Mouse (Mus musculus) forebrain, embryonic 11.5 days (tissue): Measurements from ENCODE around the gene Hist1h2ab. TPM values are rescaled to one million over a fixed set of nuclear protein-coding genes. Genes with fewer than 3 reads are reported as not detected.
"Not testable (repeated sequence)": the region's sequence is repeated elsewhere in the genome, so short reads cannot be mapped to it uniquely, and the experiment has no call there.

Experiments used
- ATAC-seq: fragments of 200-750 bp; cut with Nextera tagmentation; replicated peaks from 2 replicates; pipeline ENCODE4 v1.8.0; 2017; ENCODE audit warnings: moderate TSS enrichment; ENCODE audit not compliant: low FRiP score
- DNase-seq: peaks from one replicate; pipeline ENCODE4 v3.0.0-alpha.2; 2017; ENCODE audit warnings: low spot score
- H3K27ac ChIP-seq: fragments of 300-500 bp; sonication (generic); 2 replicates; pipeline ENCODE4 v1.5.1; 2014; ENCODE audit warnings: low read depth, low read length
- H3K27me3 ChIP-seq: fragments of 300-500 bp; sonication (generic); 2 replicates; pipeline ENCODE4 v1.6.1; 2014; ENCODE audit warnings: mild to moderate bottlenecking, low read length, mixed read lengths; ENCODE audit not compliant: control insufficient read depth, insufficient read depth
- H3K36me3 ChIP-seq: fragments of 300-500 bp; sonication (generic); 2 replicates; pipeline ENCODE4 v1.6.1; 2014; ENCODE audit warnings: mild to moderate bottlenecking, low read length, moderate library complexity, mixed read lengths; ENCODE audit not compliant: control insufficient read depth, insufficient read depth
- H3K4me1 ChIP-seq: fragments of 300-500 bp; sonication (generic); replicated peaks from 2 replicates; pipeline ENCODE4 v1.6.1; 2014; ENCODE audit warnings: low read length, mixed read lengths; ENCODE audit not compliant: control insufficient read depth, insufficient read depth
- H3K4me2 ChIP-seq: fragments of 300-500 bp; sonication (generic); 2 replicates; pipeline ENCODE4 v1.6.1; 2014; ENCODE audit warnings: low read depth, mild to moderate bottlenecking, low read length, moderate library complexity, mixed read lengths; ENCODE audit not compliant: severe bottlenecking
- H3K4me3 ChIP-seq: fragments of 300-500 bp; sonication (generic); 2 replicates; pipeline ENCODE4 v1.5.1; 2014; ENCODE audit warnings: low read depth, low read length
- H3K9ac ChIP-seq: fragments of 300-500 bp; sonication (generic); 2 replicates; pipeline ENCODE4 v1.6.1; 2014; ENCODE audit warnings: low read length
- H3K9me3 ChIP-seq: fragments of 300-500 bp; sonication (generic); 2 replicates; pipeline ENCODE4 v1.6.1; 2016; ENCODE audit warnings: low read length, mixed read lengths; ENCODE audit not compliant: control insufficient read depth
- WGBS: fragments of 180-500 bp; shearing (Covaris S2); extraction: QIAGEN DNeasy Blood & Tissue Kit; methylation state at CpG from one replicate; pipeline ENCODE4 v1.1.7; 2014; 5-methylcytosine and 5-hydroxymethylcytosine counted together
- polyA plus RNA-seq: library from polyadenylated mRNA; unstranded; fragments of >200 nt; fragmentation: Nextera tagmentation; extraction: Ambion mirVana; gene quantifications from 2 replicates; pipeline ENCODE4 v1.2.1, GENCODE M21; 2014

The Hist1h2ab gene
- polyA plus RNA-seq, 1 experiment from 2014 or later: 59.7 TPM

- DNase-seq (peak; percentile 100), ATAC-seq (peak; percentile 77)
- Histone ChIP-seq H3K4me2 (peak within 1 kb of the TSS; percentile 74), H3K9me3 (no peaks in the 10 kb centered on the region), H3K36me3 (no peaks in the 10 kb centered on the region), H3K4me3 (peak within 1 kb of the TSS; percentile 38), H3K27me3 (no peaks in the 10 kb centered on the region), H3K27ac (peak within 1 kb of the TSS; percentile 95), H3K9ac (peak within 1 kb of the TSS; percentile 77), H3K4me1 (peaks cover 8% of the 10 kb centered on the region; the same call in 1 of the 2 replicates)
- under 1% methylated on average over 61 of the region's 72 CpGs for WGBS
These were observed 10.3 kb downstream of the Hist1h2ab start, which contains the start of gene Hist1h4a for GRCm38 (mm10) chr13:23760972-23761864. TSS of gene Hist1h4a (minus strand) at chr13:23761230.

GRCm38 (mm10) chr13:23761871-23762821, 11.2 kb downstream of the Hist1h2ab start, which contains the start of gene Hist1h3a:
TSS of gene Hist1h3a (minus strand) at chr13:23762386.
- not testable (repeated sequence) for H3K36me3 ChIP-seq, H3K27me3 ChIP-seq, H3K9me3 ChIP-seq, H3K4me1 ChIP-seq
- ATAC-seq (peak; percentile 62), DNase-seq (peak; percentile 79)
- Histone ChIP-seq H3K4me3 (peak within 1 kb of the TSS; percentile 55), H3K27ac (peak within 1 kb of the TSS; percentile 95), H3K4me2 (peak within 1 kb of the TSS; percentile 74), H3K9ac (peak within 1 kb of the TSS; percentile 77)
- 1% methylated on average over 25 of the region's 52 CpGs for WGBS

GRCm38 (mm10) chr13:23763242-23763585, 12.3 kb downstream of the Hist1h2ab start:
- no peaks in the 10 kb centered on the region for H3K27me3 ChIP-seq
- under 1% methylated on average over 10 of the region's 10 CpGs for WGBS
- H3K27ac ChIP-seq: peak overlapping the region; percentile 94
- H3K36me3 ChIP-seq: no peaks in the 10 kb centered on the region
- H3K9me3 ChIP-seq: no peaks in the 10 kb centered on the region
- peak overlapping the region; percentile 74 for H3K4me2 ChIP-seq
- DNase-seq (no peak), ATAC-seq (no peak)
- peak overlapping the region; percentile 55 for H3K4me3 ChIP-seq
- peak overlapping the region; percentile 44 for H3K9ac ChIP-seq
- peaks cover 4% of the 10 kb centered on the region; the same call in 1 of the 2 replicates for H3K4me1 ChIP-seq

GRCm38 (mm10) chr13:23763586-23764323, 12.8 kb downstream of the Hist1h2ab start, which contains the start of gene Hist1h1a:
TSS of gene Hist1h1a (plus strand) at chr13:23763666.
- peak within 1 kb of the TSS; percentile 55 for H3K4me3 ChIP-seq
- H3K27ac ChIP-seq: peak within 1 kb of the TSS; percentile 94
- DNase-seq (peak; percentile 95), ATAC-seq (peak; percentile 77)
- no peaks in the 10 kb centered on the region for H3K36me3 ChIP-seq
- H3K27me3 ChIP-seq: no peaks in the 10 kb centered on the region
- H3K9me3 ChIP-seq: no peaks in the 10 kb centered on the region
- H3K4me2 ChIP-seq: peak within 1 kb of the TSS; percentile 74
- H3K9ac ChIP-seq: peak within 1 kb of the TSS; percentile 86
- peaks cover 4% of the 10 kb centered on the region; the same call in 1 of the 2 replicates for H3K4me1 ChIP-seq
- 3% methylated on average over 34 of the region's 34 CpGs for WGBS

GRCm38 (mm10) chr13:23764324-23765171, 13.6 kb downstream of the Hist1h2ab start:
- 32% methylated on average over 12 of the region's 12 CpGs for WGBS
- DNase-seq (no peak), ATAC-seq (no peak)
- peak overlapping the region; percentile 55 for H3K4me3 ChIP-seq
- no peaks in the 10 kb centered on the region for H3K36me3 ChIP-seq
- H3K4me1 ChIP-seq: peaks cover 4% of the 10 kb centered on the region; the same call in 1 of the 2 replicates
- no peaks in the 10 kb centered on the region for H3K27me3 ChIP-seq
- peak overlapping the region; percentile 94 for H3K27ac ChIP-seq
- peak overlapping the region; percentile 86 for H3K9ac ChIP-seq
- peak overlapping the region; percentile 74 for H3K4me2 ChIP-seq
- H3K9me3 ChIP-seq: no peaks in the 10 kb centered on the region

- DNase-seq: no peak
- Histone ChIP-seq H3K27me3 (no peaks in the 10 kb centered on the region), H3K9ac (no peak overlapping the region), H3K4me1 (peaks cover 4% of the 10 kb centered on the region; the same call in 1 of the 2 replicates), H3K9me3 (no peaks in the 10 kb centered on the region), H3K4me2 (no peak overlapping the region), H3K4me3 (no peak overlapping the region), H3K36me3 (no peaks in the 10 kb centered on the region), H3K27ac (no peak overlapping the region)
- ATAC-seq: no peak
- 74% methylated on average over 1 of the region's 1 CpGs for WGBS
These were observed 14.2 kb downstream of the Hist1h2ab start for GRCm38 (mm10) chr13:23765172-23765513.

- Histone ChIP-seq H3K36me3 (no peaks in the 10 kb centered on the region), H3K4me1 (peaks cover 4% of the 10 kb centered on the region; the same call in 1 of the 2 replicates), H3K9ac (no peak overlapping the region), H3K4me2 (no peak overlapping the region), H3K4me3 (no peak overlapping the region), H3K27ac (no peak overlapping the region), H3K27me3 (no peaks in the 10 kb centered on the region), H3K9me3 (no peaks in the 10 kb centered on the region)
- ATAC-seq (no peak), DNase-seq (no peak)
These were observed 15.8 kb downstream of the Hist1h2ab start for GRCm38 (mm10) chr13:23766772-23767171.
